Comparison of ENCODE assay signal across 22 mouse cellular contexts in genomic region chr7:19818875-19819274, GRCm38 (mm10). TPM values are rescaled to one million over a fixed set of nuclear protein-coding genes. Genes with fewer than 3 reads are reported as not detected.
DNase-seq lines count a peak whose midpoint lies in the region; ATAC-seq and TF ChIP-seq lines count a peak whose summit lies in the region.
"Had no signal": no experiment of that assay in that cellular context is flagged by ENCODE, and none has a peak within 500 bp of the region (broad histone marks: within the 10 kb centered on the region; RNA-seq: fewer than 3 reads in every experiment).

No protein-coding gene starts in this region.

- 0 out of 2 replicates have a peak overlapping the region, but pooled peaks have one; percentile 10 for H3K27ac ChIP-seq in testis, adult 2 months (ENCODE audit: control insufficient read depth, insufficient read depth, low read depth, low read length)
- H3K27ac ChIP-seq in brown adipose tissue, adult 24 weeks (replicated peaks; ENCODE audit: low read depth, low read length): peak overlapping the region; percentile 4; the same call in 1 of the 2 replicates
- H3K27ac ChIP-seq: embryonic facial prominence, embryonic 12.5 days; limb, embryonic 12.5 days; liver, embryonic 15.5 days had no signal

- ATAC-seq in inflammation-experienced regulatory T-cells, adult 6 months: no peak
- ATAC-seq: forebrain, embryonic 14.5 days had no signal

- no peak for TF ChIP-seq POLR2A in testis, adult 2 months (IDR thresholded peaks at IDR 0.05; ENCODE audit: control insufficient read depth, low read depth, low read length)

- H3K27me3 ChIP-seq in testis, adult 2 months (ENCODE audit: control insufficient read depth, insufficient read depth, low read length): no peaks in the 10 kb centered on the region

- no peak for TF ChIP-seq CTCF in testis, adult 2 months (IDR thresholded peaks at IDR 0.05; ENCODE audit: control insufficient read depth, insufficient read depth, insufficient replicate concordance, low read depth, low read length)

- H3K36me3 ChIP-seq in testis, adult 2 months (ENCODE audit: control insufficient read depth, insufficient read depth, low read length): no peaks in the 10 kb centered on the region
- H3K36me3 ChIP-seq: embryonic facial prominence, embryonic 12.5 days; limb, embryonic 12.5 days had no signal

- peaks cover 37% of the 10 kb centered on the region for H3K4me1 ChIP-seq in testis, adult 2 months (ENCODE audit: control insufficient read depth, insufficient read depth, low read length)
- peaks cover 36% of the 10 kb centered on the region for H3K4me1 ChIP-seq in brown adipose tissue, adult 24 weeks (ENCODE audit: control insufficient read depth, insufficient read depth, insufficient read length, low read length)

- H3K4me3 ChIP-seq in testis, adult 2 months (ENCODE audit: control insufficient read depth, low read depth, low read length): no peak overlapping the region
- no peak overlapping the region for H3K4me3 ChIP-seq in brown adipose tissue, adult 24 weeks (ENCODE audit: insufficient read depth, low read depth, low read length)
- H3K4me3 ChIP-seq: embryonic facial prominence, embryonic 12.5 days; limb, embryonic 12.5 days; liver, embryonic 15.5 days had no signal

- DNase-seq in testis, postnatal 14 days (ENCODE audit: low spot score): no peak
- DNase-seq in naive thymus-derived CD4-positive, alpha-beta T cell, adult 2 months (ENCODE audit: low read depth): peak; percentile 53
- no peak for DNase-seq in ovary, postnatal 10 days (ENCODE audit: low spot score)
- DNase-seq in heart, postnatal 4 days: no peak
- DNase-seq: cerebellum, adult 9-11 months; gastrocnemius, postnatal 10 days; heart, adult 11 months had no signal

RNA-seq across cellular contexts. Expression of gene Bcl3, which starts 3.7 kb away (rescaled TPM):
- 4.4 and 5.9 TPM in 2 replicates for polyA plus RNA-seq in testis, adult 2 months (2012; rRNA removed)
- 14.7 and 24.3 TPM in 2 replicates for polyA plus RNA-seq in brown adipose tissue, adult 24 weeks (2012; ENCODE audit: insufficient read depth, insufficient read length, missing spikeins)
- 10 to 100 TPM; 13.6 to 19.9 (median 18.5) TPM for polyA plus RNA-seq in inflammation-experienced regulatory T-cells, adult 6 months (2017; shearing (Covaris generic))
- 1 to 10 TPM; 4.0 TPM for total RNA-seq in heart, postnatal 4 days (2021)

RNA-seq across cellular contexts. Expression of gene Cblc, which starts 22.3 kb away (rescaled TPM):
- polyA plus RNA-seq in testis, adult 2 months (2012; rRNA removed): 0.82 TPM in 1 of 2 replicates, not detected in the other
- polyA plus RNA-seq in brown adipose tissue, adult 24 weeks (2012; ENCODE audit: insufficient read depth, insufficient read length, missing spikeins): 1.6 TPM in 1 of 2 replicates, not detected in the other
- under 1 TPM in 1 of 3 experiments, not detected in 2; 0.68 TPM for polyA plus RNA-seq in inflammation-experienced regulatory T-cells, adult 6 months (2017; shearing (Covaris generic))
- total RNA-seq in heart, postnatal 4 days (2021): not detected
- total RNA-seq: layer of hippocampus, postnatal 14 days; left cerebral cortex, postnatal 10 days had no signal
- polyA plus RNA-seq: forebrain, embryonic 14.5 days had no signal

RNA-seq across cellular contexts. Expression of gene Gm19345, which starts 32.9 kb away (rescaled TPM):
- 0.21 and 0.42 TPM in 2 replicates for polyA plus RNA-seq in testis, adult 2 months (2012; rRNA removed)
- polyA plus RNA-seq in brown adipose tissue, adult 24 weeks (2012; ENCODE audit: insufficient read depth, insufficient read length, missing spikeins): not detected in 2 replicates
- polyA plus RNA-seq in inflammation-experienced regulatory T-cells, adult 6 months (2017; shearing (Covaris generic)): not detected
- total RNA-seq in heart, postnatal 4 days (2021): not detected
- total RNA-seq: gastrocnemius, postnatal 10 days had no signal
- polyA plus RNA-seq: heart, embryonic 16.5 days; kidney, embryonic 16.5 days; liver, embryonic 15.5 days had no signal

RNA-seq across cellular contexts. Expression of gene Ceacam16, which starts 42.2 kb away (rescaled TPM):
- 0.32 and 0.37 TPM in 2 replicates for polyA plus RNA-seq in testis, adult 2 months (2012; rRNA removed)
- polyA plus RNA-seq in brown adipose tissue, adult 24 weeks (2012; ENCODE audit: insufficient read depth, insufficient read length, missing spikeins): not detected in 2 replicates
- polyA plus RNA-seq in inflammation-experienced regulatory T-cells, adult 6 months (2017; shearing (Covaris generic)): under 1 TPM in 2 of 3 experiments, not detected in 1; 0.55 to 0.59 TPM
- under 1 TPM in 1 of 2 experiments, not detected in 1; 0.38 TPM for total RNA-seq in heart, postnatal 4 days (2021)
- total RNA-seq: gastrocnemius, postnatal 10 days; layer of hippocampus, postnatal 14 days; left cerebral cortex, postnatal 10 days; midbrain, postnatal 0 days had no signal
- polyA plus RNA-seq: embryonic facial prominence, embryonic 12.5 days; forebrain, embryonic 14.5 days; heart, embryonic 16.5 days; hindbrain, embryonic 11.5 days; intestine, embryonic 14.5 days; limb, embryonic 12.5 days; liver, embryonic 15.5 days; neural tube, embryonic 11.5 days had no signal

RNA-seq across cellular contexts. Expression of gene Bcam, which starts 48.1 kb away (rescaled TPM):
- polyA plus RNA-seq in testis, adult 2 months (2012; rRNA removed): 4.5 and 7.5 TPM in 2 replicates
- polyA plus RNA-seq in brown adipose tissue, adult 24 weeks (2012; ENCODE audit: insufficient read depth, insufficient read length, missing spikeins): 7.6 and 20.8 TPM in 2 replicates
- 1 to 10 TPM; 1.1 to 2.3 (median 1.2) TPM for polyA plus RNA-seq in inflammation-experienced regulatory T-cells, adult 6 months (2017; shearing (Covaris generic))
- total RNA-seq in heart, postnatal 4 days (2021): 100 to 1,000 TPM; 263 to 285 TPM
